Mouse (Mus musculus) right cerebral cortex, adult 2 months (tissue): ENCODE data around the gene Gpbar1.

ENCODE experiments used
- DNase-seq, 2 experiments: peaks; one replicate each; pipeline ENCODE4 v3.0.0; 2021 to 2022; ENCODE audit warnings: low spot score in 2 of 2

Gpbar1 gene

DNA sequence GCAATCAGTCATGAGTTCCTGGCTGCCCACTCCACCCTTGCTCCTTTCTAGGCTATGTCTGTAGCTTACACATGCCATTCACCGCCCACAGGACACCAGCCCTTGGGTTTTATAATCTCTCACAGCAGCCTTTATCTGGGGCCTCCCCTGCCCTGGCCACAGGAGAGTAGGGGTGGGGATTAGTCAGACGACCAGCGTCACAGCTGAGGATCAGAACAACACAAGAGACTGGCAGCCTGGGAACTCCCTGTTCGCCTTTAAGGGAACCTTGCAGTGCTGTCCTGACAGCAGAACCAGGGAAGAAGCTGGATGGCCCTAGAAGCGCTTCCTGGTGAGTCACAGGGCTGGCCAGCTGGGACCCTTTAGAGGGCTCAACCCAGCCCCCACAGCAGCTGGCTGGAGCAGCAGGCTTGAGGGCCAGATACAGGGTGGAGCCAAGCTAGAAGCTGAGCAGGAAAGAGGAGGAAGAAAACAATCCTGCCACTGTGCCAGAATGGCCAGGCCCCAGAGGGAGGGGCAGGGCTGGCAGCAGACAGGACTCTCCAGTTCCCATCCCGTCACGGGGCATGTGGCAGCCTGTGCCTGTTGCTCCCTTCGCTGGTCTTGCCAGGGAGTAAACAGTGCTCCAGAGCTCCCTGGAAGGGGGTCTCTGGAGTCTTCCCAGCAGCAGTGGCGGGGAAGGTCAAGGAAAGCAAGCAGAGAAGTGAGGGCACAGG lies 17.3 kb downstream of the Gpbar1 start:
- DNase-seq: peak; percentile 76 to 84

DNA sequence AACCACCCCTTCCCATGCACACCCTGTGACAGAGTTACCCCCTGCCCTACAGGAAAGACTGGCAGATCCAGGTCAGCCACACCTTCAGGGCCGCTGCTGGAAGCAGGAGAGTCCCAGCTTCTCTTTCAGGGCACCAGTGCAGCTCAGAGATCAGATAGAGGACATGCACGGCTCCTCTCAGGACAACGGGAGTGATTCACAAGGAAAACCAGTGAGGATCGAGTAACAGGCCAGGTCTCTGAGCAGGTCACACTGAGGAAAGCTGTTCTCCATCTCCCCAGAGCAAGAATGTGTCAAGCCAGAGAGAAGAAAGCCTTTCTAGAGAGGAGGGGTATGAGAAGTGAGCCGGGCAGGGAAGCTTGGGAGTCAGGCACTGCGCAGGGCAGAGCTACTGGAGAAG lies 18.1 kb downstream of the Gpbar1 start:
- DNase-seq: no peak

DNA sequence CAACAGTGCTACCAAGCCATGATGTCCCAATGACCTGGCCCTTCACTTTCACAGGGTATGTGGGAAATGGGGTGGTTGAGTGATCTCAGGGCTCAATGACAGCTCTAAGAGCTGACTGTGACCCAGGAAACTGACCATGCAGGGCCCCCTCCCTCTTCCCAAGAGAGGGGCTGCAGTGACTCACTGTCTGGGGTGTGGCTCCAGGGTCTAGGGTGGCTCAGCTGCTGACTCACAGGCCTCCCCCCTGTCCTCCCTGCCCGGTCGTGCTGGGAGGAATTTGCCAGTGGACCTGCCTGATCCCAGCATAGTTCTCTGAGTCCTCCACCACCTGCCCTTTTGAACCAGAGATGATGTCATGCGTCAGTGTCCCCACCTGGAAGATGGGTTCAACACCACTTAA lies 18.9 kb downstream of the Gpbar1 start:
- DNase-seq: no peak

DNA sequence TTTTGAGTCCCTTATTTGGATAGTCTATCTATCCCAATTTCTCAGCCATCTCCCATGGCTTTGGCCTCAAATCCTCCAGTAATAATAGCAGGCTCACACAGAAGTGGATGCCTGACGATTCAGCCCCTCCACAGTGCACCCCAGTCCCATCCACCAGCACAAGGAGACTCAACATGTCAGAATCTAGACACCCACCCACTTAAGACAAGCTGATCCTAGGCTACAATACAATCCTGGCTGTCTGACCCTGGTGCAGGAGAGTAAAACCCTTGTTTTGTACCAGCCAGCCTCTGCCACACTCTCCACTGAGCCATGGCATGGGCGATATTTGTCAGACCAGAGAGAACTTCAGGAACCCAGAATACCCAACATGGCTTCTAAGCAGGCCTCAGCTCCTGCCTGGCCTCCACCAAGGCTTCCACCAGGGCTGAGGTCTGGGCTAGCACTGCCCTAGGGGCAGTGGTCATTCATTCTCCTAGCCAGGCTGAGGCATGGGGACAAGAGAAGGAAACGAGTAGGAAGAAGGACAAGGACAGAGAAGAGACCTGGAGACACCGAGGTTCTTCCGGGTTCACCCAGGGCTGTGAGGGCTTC lies 19.9 kb downstream of the Gpbar1 start:
- DNase-seq: no peak

DNA sequence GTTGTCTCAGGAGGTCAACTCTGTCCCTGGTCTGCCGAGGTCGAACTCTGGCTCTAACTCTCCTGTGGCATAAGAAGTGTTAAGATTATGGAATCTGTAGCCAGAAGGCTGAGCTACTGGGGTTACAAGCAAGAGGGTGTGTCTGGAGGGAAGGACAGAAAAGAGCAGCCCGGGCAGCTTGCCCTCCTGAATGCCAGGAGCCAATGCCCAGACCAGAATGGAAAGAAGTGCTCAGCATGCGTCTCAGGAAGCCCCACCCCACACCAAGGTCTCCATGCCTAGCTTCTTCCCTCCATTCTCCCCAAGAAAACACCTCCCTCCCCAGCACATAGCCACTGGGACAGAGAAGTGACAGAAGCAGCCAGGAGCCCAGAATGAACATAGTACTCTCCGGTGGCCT lies 20.6 kb downstream of the Gpbar1 start:
- no peak for DNase-seq

DNA sequence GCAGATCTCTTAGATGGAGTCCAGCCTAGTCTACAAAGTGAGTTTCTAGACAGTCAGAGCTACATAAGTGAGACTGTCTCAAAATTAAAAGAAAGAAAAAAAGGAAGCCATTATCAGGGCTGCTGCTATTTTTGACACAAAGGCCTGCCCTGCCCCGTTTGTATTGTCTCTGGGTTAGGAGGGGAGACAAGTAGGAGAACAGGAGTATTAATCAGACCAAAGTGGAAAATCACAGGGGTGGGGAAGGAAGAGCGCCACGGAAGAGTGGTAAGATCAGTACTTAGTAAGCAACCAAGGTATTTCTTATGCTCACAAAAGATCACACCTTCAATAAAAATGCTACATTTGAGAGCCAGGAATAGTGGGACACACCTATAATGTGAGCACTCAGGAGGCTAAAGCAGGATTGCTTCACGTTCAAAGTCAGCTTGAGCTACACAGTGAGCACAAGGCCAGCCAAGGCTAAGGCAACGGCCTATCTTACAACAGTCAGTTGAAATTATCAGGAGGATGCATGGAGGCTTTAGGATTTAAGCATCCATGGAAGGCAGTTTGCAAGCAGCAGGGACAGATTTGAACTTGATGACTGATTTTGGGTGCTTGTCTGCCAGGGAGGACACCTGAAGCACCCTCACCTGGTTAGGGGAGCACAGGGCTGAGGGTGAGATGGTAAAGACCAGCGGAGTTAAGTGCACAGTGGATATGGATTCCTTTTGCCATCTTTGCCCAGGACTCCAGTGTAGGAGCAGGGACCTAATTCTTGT lies 22.2 kb downstream of the Gpbar1 start:
- no peak for DNase-seq

DNA sequence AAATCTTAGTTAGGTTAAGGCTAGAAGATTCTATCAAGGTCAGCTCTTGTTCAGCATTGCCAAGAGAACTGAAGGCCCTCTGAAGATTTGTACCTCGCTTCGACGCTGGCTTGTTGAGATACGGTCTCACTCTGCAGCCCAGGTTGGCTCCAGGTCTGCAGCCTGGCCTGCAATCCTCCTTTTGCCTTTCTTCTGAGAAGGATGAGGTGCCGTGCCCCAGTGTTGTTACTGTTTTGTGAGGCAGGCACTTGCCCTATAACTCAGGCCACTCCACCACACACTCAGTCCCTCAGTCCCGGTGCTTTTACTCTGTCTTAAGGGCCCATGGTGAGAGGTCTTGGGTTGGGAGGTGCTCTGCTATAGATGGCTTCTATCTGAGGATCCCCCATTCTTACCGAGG lies 23.9 kb downstream of the Gpbar1 start:
- DNase-seq: no peak

DNA sequence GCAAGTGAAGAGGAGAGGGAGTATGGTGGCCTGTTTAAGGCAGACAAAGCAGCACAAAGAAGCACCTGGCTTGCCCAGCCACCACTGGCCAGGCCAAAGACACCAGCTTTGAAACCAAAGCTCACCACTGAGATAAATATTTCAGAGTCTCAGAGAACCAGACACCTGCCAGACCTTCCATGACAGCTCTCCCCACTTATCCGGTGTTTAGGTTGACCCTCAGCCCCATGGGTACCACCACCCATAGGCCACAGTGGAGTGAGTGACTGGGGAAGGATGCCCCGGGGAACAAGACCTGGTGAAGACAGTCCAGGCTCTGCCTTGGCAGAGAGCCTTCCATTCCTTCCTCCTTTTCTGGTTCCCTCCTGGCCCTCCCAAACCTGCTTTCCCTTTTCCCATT lies 24.5 kb downstream of the Gpbar1 start:
- no peak for DNase-seq

DNA sequence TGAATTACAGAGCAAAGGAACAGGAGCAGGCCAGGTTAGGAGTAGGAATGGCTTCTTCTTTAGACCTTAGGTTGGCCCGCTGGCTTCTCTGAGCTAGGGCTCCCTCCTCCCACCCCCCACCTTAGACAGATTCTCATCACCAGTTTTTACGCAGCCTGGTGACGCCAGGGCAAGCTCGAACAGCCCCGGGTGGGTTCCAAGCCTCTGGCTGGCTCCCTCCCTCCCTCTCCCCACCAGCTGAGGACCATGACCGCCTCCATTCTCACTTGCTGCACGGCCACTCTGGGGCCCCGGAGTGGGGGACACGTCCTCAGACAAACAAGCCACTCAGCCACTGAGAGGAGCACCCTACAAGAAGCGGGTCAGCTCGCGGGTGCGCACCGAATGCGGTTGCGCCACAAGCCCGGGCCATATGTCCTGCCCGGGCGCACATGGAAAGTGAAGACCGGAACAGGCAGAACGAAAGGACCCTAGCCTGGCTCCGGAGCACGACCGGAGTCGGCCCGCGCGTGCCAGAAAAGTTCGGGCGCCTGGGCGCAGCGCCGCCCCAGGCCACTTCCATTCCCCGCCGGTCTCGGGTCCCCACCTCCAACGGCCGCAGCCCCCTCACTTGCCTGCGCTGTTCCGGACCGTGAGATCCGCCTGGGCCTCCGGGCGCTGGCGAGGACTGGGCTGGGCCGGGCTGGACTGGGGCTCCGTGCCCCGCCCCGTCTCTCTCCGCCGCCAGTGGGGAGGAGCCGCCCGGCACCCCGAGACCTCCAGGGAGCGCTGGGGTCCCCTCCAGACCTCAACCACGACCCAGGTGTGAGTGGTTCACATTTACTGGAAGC lies 25.4 kb downstream of the Gpbar1 start:
- DNase-seq: peak in 1 of 2 experiments; percentile 51

DNA sequence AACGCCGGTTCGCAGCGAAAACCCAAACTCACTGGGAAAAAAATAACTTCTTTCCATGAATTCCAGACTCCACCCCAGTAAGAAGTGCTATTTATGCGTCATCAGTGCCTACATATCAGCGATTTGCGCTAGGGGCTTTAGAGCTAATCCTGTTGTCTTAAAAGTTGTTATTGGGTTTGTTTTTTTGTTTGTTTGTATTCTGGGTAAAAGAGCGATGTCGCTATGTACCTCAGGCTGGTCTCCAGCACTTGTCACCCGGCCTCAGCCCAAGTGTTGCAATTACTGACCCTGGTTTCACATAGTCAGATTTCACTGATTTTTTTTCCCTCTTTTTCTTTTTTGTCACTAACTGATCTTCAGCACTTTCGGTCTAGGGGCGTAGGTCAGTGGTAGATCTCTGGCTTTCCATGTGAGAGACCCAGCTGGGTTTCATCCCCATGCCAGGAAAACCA lies 26.0 kb downstream of the Gpbar1 start:
- no peak for DNase-seq

DNA sequence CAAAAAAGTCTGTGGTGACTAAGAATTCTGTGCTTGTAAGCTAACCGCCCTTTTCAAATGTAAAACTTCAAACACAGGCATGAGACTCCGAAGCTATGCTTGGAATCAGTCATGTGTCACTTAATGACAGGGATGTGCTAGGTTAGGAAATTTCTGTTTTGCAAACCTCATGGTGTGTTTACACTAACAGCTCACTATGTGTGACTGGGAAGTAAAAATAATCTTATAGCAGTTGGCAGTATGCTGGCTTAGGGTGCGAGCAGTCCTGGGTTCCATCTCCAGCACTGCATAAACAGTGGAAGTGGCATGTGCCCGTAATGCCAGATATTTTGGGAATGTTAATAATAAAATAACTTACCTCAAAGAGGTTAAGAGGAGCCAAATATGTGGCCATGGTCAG lies 26.6 kb downstream of the Gpbar1 start:
- DNase-seq: no peak

DNA sequence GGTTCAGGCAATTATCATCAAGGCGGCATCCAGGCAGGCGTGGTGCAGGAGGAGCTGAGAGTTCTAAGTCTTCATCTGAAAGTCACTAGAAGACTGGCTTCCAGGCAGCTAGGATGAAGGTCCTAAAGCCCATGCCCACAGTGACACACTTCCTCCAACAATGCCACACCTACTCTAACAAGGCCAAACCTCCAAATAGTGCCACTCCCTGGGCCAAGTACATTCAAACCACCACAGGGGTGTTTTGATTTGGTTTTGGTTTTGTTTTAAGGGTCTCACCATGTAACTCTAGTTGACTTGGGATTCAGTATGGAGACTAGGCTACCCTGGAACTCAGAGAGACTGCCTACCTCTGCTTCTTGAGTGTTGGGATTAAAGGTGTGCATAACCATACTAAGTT lies 27.2 kb downstream of the Gpbar1 start, which contains the start of gene Tmbim1:
Gene Tmbim1 (minus strand): TSS at position 101 of the 400 bp plus-strand sequence.
- DNase-seq: no peak

DNA sequence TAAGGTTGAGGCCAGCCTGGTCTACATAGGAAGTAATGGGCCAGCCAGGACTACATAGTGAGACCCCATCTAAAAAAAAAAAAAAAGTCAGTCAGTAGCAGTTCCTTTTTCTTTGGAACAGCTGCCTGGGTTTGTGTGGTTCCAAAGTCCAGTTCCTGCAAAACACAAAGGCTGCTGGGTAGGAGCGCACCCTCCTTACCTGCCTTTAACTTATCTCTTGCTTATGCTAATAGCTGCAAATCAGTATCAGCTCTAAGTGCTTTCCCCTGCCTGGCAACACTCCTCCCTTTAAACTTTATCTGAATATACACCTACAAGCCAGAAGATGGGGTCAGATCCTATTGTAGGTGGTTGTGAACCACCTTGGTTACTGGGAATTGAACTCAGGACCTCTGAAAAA lies 28.8 kb downstream of the Gpbar1 start:
- no peak for DNase-seq

DNA sequence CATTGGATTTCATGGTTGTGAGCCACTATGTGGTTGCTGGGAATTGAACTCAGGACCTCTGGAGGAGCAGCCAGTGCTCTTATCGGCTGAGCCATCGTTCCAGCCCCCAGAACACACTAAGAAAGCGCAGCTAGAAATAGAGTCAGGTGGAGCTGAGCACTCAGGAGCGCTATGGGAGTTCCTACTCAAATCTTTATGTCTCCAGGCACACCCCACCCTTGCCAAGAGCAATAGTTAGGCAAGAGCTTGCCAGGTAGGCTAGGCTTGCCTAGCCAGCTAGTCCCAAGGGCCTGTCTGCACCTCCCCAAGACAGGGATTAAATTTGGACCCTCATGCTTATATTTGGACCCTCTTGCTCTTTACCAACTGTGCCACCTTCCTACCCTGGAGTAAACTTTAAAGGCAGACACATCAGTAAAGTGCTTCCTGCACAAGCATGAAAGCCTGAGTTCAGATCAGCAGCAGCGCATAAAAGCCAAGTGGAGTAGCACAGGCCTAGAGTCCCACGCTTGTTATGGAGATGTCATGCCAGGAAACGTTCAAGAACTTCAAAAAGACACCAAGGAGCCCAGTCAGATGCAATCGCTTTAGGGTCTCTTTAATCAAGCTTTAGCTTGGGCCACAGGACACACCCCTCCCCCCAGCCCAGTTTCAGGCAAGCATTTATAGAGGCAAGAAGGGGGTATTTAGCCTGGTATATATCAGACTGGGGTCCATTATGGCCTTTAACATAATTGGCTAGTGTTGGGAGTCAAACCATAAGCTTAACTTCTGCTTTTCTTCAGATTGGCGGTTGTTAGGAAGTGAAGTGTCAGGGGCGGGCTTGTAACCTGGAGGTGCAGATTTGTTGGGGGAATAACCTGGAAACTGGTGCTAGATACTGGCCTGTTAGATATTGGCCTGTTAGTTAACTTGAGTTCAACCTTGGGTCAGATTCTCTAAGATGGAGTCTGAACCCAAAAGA lies 29.9 kb downstream of the Gpbar1 start:
- no peak for DNase-seq

DNA sequence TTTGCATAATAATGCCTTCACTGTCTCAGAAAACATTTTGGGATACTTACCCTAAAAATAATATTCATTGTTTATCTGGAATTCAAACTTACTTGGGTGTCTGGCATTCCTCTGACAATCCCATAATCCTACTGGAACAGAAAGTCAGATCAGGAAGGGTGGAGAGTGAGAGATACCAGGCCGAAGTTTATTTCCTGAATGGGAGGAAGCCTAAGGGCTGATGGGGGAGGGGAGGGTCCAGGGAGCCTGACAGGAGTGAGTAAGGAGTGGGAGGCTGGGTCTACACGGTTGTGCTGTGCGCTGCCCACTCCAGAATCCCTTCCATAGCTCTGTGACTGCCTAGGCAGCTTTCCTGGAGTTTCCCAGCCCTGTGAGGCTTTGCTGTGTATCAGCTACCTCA lies 31.4 kb downstream of the Gpbar1 start:
- DNase-seq: no peak

DNA sequence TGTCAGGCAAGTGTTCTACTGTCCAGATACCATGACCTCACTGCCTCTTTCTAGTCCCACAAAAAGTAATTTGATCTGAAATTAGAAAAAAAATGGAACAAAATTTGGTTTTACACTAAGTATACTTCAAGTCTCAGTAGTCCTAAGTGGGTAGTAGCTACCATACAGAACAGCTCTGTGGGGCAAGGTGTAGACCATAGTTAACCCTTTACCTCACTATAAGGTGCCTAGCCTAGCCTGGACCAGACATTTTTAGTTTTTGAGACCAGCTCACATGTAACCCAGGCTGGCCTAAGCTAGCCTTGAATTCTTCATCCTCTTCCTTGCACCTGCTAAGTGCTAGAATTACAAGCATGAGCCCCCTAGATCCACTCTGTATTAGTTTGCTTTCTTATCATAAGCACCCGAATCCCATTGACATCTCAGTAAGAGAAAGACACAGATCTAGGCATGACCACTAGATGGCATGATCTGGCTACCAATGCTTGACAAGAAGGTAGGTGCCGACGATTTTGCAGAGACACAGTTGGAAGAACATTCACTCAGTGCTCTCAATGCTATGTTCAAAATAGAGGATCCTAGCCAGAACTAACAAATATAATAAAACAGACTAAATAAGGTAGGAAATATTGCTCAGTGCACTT lies 34.8 kb downstream of the Gpbar1 start:
- DNase-seq: peak; percentile 75 to 79

DNA sequence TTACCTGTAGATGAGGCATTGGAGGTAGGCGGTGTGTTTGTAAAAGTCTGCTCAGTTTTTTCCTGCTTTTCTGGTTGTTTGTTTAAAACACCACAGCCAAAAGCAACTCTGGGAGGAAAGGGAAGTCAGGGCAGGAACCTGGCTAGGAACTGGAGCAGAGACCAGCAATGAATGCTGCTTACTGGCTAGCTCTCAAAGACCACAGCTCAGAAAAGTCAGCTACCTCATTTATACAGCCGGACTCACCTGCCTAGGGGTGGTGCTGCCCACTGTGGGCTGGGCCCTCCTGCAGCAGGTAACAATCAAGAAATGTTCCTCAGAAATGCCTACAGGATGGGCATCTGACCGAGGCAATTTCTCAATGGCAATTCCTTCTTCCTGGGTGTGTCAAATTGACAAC lies 36.4 kb downstream of the Gpbar1 start:
- DNase-seq: no peak

DNA sequence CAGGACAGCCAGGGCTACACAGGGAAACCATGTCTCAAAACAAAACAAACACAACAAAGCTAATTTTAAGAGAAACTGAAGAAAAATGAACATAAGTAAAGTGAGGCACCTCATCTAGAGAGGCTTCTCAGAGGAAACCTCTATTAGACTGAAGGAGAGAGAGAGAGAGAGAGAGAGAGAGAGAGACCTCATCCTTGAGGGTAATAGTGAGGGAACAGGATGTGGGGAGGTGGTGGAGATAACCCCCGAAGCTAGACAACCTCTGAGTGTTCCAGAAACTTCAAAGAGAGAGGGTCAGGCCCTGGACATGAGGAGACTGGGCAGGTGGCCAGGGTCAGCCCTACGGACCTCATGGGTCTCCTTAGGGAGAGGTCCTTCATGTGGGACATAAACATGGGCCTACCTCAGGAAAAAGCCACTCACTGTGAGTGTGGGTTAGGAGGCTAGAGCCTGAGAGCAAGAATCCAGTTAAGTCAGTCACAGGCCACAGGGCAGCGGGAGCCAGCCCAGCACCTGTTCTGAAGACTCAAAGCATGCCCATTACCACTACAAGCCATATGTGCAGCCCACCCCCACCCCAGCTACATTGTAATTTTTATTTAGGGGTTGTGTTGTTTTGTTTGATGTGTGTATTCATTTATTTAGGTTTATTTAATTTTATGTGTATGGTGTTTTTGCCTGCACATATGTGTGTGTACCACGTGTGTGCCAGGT lies 37.9 kb downstream of the Gpbar1 start:
- DNase-seq: no peak

DNA sequence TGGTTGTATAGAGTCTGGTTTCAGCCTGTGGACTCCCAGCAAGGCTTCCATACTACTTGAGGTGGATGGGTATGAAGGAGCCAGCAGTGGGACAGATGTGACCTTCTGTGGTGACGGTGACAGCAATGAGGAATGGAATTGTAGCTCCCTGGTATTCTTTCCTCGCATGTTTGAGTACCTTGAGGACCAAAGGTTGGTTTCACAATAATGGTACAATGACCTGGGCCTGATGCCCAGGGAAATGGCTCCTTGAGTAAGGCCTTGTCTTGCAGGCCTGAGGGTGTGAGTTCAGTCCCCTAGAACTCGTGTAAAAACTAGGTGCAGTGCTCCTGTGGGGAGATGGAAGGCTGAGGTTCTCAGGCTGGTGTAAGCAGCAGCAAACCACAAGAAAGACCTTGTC lies 40.4 kb downstream of the Gpbar1 start:
- no peak for DNase-seq

DNA sequence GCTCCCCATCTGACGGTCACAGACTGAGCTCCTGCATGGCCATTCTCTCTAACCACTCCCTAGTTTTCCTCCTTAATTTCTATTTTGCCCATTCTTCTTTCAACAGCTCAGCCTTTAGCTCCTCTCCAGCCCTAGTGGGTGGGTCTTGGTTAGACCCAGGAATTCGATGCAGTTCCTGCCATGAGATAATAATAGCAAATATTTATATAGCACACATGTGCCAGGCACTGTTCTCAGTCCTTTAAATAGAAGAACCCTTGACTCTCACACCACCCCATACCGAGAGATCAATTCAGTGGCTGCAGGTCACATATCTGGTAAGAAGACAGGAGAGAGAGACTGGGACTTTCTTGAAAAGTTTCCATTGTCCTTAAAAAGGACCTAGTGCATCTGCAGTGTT lies 43.0 kb downstream of the Gpbar1 start:
- no peak for DNase-seq
